Mouse (Mus musculus) midbrain, embryonic 11.5 days (tissue): ENCODE measurements around the gene Bud13. TPM values are rescaled to one million over a fixed set of nuclear protein-coding genes. Genes with fewer than 3 reads are reported as not detected.

Experiments
- ATAC-seq: fragments of 200-750 bp; cut with Nextera tagmentation; 2 replicates; pipeline ENCODE4 v1.8.0; 2017; ENCODE audit warnings: moderate TSS enrichment, moderate library complexity; ENCODE audit not compliant: low FRiP score
- DNase-seq: peaks from one replicate; pipeline ENCODE4 v3.0.0; 2015; ENCODE audit warnings: low spot score; ENCODE audit errors: missing footprints
- H3K27ac ChIP-seq: fragments of 300-500 bp; sonication (generic); 2 replicates; pipeline ENCODE4 v1.5.1; 2014; ENCODE audit warnings: low read depth, low read length
- H3K27me3 ChIP-seq: fragments of 300-500 bp; sonication (generic); 2 replicates; pipeline ENCODE4 v1.6.1; 2014; ENCODE audit warnings: mild to moderate bottlenecking, low read length, moderate library complexity, mixed read lengths; ENCODE audit not compliant: control insufficient read depth, insufficient read depth
- H3K36me3 ChIP-seq: fragments of 300-500 bp; sonication (generic); 2 replicates; pipeline ENCODE4 v1.6.1; 2014; ENCODE audit warnings: mild to moderate bottlenecking, low read length, moderate library complexity, mixed read lengths; ENCODE audit not compliant: control insufficient read depth, insufficient read depth
- H3K4me1 ChIP-seq: fragments of 300-500 bp; sonication (generic); 2 replicates; pipeline ENCODE4 v1.6.1; 2014; ENCODE audit warnings: low read length; ENCODE audit not compliant: control insufficient read depth, insufficient read depth
- H3K4me2 ChIP-seq: fragments of 300-500 bp; sonication (generic); 2 replicates; pipeline ENCODE4 v1.6.1; 2014; ENCODE audit warnings: mild to moderate bottlenecking, moderate library complexity
- H3K4me3 ChIP-seq: fragments of 300-500 bp; sonication (generic); 2 replicates; pipeline ENCODE4 v1.5.1; 2014; ENCODE audit warnings: low read depth, low read length
- H3K9ac ChIP-seq: fragments of 300-500 bp; sonication (generic); 2 replicates; pipeline ENCODE4 v1.6.1; 2014; ENCODE audit warnings: low read length
- H3K9me3 ChIP-seq: fragments of 300-500 bp; sonication (generic); 2 replicates; pipeline ENCODE4 v1.6.1; 2016; ENCODE audit warnings: low read length; ENCODE audit not compliant: control insufficient read depth
- WGBS: fragments of 180-500 bp; shearing (Covaris S2); extraction: QIAGEN DNeasy Blood & Tissue Kit; methylation state at CpG from one replicate; pipeline ENCODE4 v1.1.7; 2014; 5-methylcytosine and 5-hydroxymethylcytosine counted together
- polyA plus RNA-seq: library from polyadenylated mRNA; unstranded; fragments of >200 nt; fragmentation: Nextera tagmentation; extraction: Ambion mirVana; gene quantifications from 2 replicates; pipeline ENCODE4 v1.2.1, GENCODE M21; 2014

Bud13 gene
- polyA plus RNA-seq, 1 experiment from 2014 or later: 26.4 TPM

DNA sequence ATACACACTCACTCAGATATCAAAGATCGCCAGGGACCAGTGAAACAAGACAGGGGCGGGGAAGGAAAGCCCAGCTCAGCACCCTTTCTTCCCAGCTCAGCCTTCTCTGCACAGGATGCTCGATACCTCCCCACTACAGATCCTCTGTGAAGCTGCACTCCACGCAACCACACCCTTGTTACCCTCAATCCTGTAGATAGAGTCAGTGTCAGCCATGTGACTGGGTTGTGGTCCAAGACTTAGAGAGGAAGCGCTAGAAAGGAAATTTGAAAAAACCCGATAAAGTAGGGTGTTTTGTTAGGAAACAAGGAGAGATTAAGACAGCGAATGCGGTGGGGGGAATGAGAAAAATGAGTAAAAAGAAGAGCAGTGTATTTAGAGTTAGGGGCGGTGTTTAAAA lies 10.7 kb upstream of the Bud13 start:
- no peak overlapping the region for H3K27ac ChIP-seq
- H3K9me3 ChIP-seq: no peaks in the 10 kb centered on the region
- H3K36me3 ChIP-seq: peaks cover 13% of the 10 kb centered on the region
- H3K4me1 ChIP-seq: peaks cover 6% of the 10 kb centered on the region
- WGBS: 85% methylated on average over 9 of the region's 9 CpGs
- ATAC-seq (no peak), DNase-seq (no peak)
- H3K4me2 ChIP-seq: no peak overlapping the region
- H3K4me3 ChIP-seq: no peak overlapping the region
- no peak overlapping the region for H3K9ac ChIP-seq
- H3K27me3 ChIP-seq: peaks cover 3% of the 10 kb centered on the region

DNA sequence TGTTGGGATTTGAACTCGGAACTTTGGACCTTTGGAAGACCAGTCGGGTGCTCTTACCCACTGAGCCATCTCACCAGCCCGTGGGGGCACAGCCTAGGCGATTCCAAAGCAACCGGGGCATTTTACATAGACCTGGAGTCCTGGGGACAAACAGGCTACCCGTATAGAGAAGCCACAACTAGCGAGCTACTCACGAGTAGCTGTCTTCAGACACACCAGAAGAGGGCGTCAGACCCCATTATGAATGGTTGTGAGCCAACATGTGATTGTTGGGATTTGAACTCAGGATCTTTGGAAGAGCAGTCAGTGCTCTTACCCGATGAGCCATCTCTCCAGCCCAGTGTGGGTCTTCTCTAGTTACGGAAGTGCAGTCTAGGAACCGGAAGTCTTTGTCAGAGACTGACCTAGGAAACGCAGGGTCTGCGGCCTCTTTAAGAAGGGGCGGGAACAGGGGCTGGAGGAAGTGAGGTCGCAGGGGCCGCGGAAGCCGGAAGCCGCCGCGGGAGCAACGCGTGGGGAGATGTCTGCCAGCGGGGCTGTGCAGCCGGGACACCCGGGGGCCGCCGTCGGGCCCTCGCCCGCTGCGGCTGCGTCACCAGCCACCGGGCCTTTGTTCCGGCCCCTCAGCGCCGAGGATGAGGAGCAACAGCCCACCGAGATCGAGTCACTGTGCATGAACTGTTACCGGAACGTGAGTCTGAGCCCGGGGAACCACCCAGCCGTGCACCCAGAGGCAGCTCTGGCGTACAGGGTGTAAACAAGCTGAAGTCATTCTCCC lies 9.9 kb upstream of the Bud13 start, which contains the start of gene Zpr1:
Gene Zpr1 (plus strand): TSS at position 388 of the 778 bp plus-strand sequence.
- peak; percentile 98 for DNase-seq
- Histone ChIP-seq H3K4me3 (peak within 1 kb of the TSS; percentile 89), H3K9ac (peak within 1 kb of the TSS; percentile 71), H3K9me3 (no peaks in the 10 kb centered on the region), H3K4me1 (peaks cover 6% of the 10 kb centered on the region), H3K27ac (peak within 1 kb of the TSS; percentile 27; the same call in 1 of the 2 replicates), H3K36me3 (peaks cover 13% of the 10 kb centered on the region), H3K4me2 (peak within 1 kb of the TSS; percentile 90), H3K27me3 (peaks cover 3% of the 10 kb centered on the region)
- peak; percentile 94 for ATAC-seq
- WGBS: 6% methylated on average over 43 of the region's 45 CpGs

DNA sequence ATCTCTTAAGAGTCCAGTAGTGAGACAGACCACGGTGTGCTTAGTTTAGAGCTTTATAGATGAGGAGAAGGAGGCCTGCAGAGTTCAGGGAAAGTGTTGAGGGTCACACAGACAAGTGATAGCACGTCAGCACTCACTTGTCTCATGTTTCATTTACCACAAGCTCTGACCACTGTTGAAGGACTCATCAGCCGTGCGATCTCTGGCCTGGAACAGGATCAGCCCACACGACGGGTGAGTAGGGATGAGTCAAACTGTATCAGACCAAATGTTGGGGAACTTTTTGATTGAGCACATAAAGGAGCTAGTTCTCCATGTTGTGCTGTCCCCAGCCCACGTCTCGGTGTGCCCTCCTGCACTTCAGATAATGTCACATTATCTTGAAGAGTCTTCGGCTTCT lies 8.3 kb upstream of the Bud13 start:
- Histone ChIP-seq H3K9ac (no peak overlapping the region), H3K4me3 (no peak overlapping the region), H3K36me3 (peaks cover 19% of the 10 kb centered on the region), H3K27ac (no peak overlapping the region), H3K4me2 (no peak overlapping the region), H3K9me3 (no peaks in the 10 kb centered on the region), H3K27me3 (no peaks in the 10 kb centered on the region; the same call in 1 of the 2 replicates), H3K4me1 (peaks cover 6% of the 10 kb centered on the region)
- ATAC-seq: no peak
- DNase-seq: no peak
- 89% methylated on average over 9 of the region's 9 CpGs for WGBS

GRCm38 (mm10) chr9:46298381-46298780 lies 15.6 kb downstream of the Bud13 start:
- WGBS: 90% methylated on average over 4 of the region's 4 CpGs
- Histone ChIP-seq H3K36me3 (no peaks in the 10 kb centered on the region; the same call in 1 of the 2 replicates), H3K27ac (no peak overlapping the region), H3K9ac (no peak overlapping the region), H3K27me3 (no peaks in the 10 kb centered on the region), H3K4me1 (no peaks in the 10 kb centered on the region), H3K4me3 (no peak overlapping the region), H3K9me3 (no peaks in the 10 kb centered on the region), H3K4me2 (no peak overlapping the region)
- no peak for DNase-seq
- no peak for ATAC-seq

- ATAC-seq: no peak
- 22% methylated on average over 2 of the region's 2 CpGs for WGBS
Observed at GRCm38 (mm10) chr9:46302142-46302541, 19.3 kb downstream of the Bud13 start.

GRCm38 (mm10) chr9:46309121-46309520 lies 26.3 kb downstream of the Bud13 start:
- DNase-seq (no peak), ATAC-seq (no peak)
- Histone ChIP-seq H3K9ac (no peak overlapping the region), H3K4me3 (no peak overlapping the region), H3K36me3 (no peaks in the 10 kb centered on the region), H3K9me3 (no peaks in the 10 kb centered on the region), H3K4me2 (no peak overlapping the region), H3K27ac (no peak overlapping the region), H3K4me1 (no peaks in the 10 kb centered on the region), H3K27me3 (no peaks in the 10 kb centered on the region)
- 12% methylated on average over 7 of the region's 7 CpGs for WGBS

More at GRCm38 (mm10) chr9:46302142-46302541, 19.3 kb downstream of the Bud13 start:
- Histone ChIP-seq H3K27me3 (no peaks in the 10 kb centered on the region), H3K4me2 (no peak overlapping the region), H3K4me1 (no peaks in the 10 kb centered on the region), H3K9ac (no peak overlapping the region), H3K36me3 (no peaks in the 10 kb centered on the region; the same call in 1 of the 2 replicates), H3K4me3 (no peak overlapping the region), H3K9me3 (no peaks in the 10 kb centered on the region), H3K27ac (no peak overlapping the region)
- DNase-seq: peak; percentile 93

GRCm38 (mm10) chr9:46314507-46314906 lies 31.7 kb downstream of the Bud13 start:
- Histone ChIP-seq H3K36me3 (no peaks in the 10 kb centered on the region), H3K4me2 (no peak overlapping the region), H3K4me3 (no peak overlapping the region), H3K27me3 (no peaks in the 10 kb centered on the region), H3K4me1 (peaks cover 12% of the 10 kb centered on the region), H3K9ac (no peak overlapping the region), H3K9me3 (no peaks in the 10 kb centered on the region), H3K27ac (no peak overlapping the region)
- ATAC-seq: peak; percentile 73
- 2% methylated on average over 4 of the region's 4 CpGs for WGBS
- DNase-seq: peak; percentile 97

- Histone ChIP-seq H3K27ac (no peak overlapping the region), H3K4me1 (peaks cover 12% of the 10 kb centered on the region), H3K4me2 (no peak overlapping the region), H3K9ac (no peak overlapping the region), H3K4me3 (no peak overlapping the region), H3K9me3 (no peaks in the 10 kb centered on the region), H3K36me3 (no peaks in the 10 kb centered on the region), H3K27me3 (no peaks in the 10 kb centered on the region)
- WGBS: 50% methylated on average over 2 of the region's 2 CpGs
- DNase-seq (no peak), ATAC-seq (peak; percentile 31; the same call in 1 of the 2 replicates)
Observed at GRCm38 (mm10) chr9:46314921-46315320, 32.1 kb downstream of the Bud13 start.

DNA sequence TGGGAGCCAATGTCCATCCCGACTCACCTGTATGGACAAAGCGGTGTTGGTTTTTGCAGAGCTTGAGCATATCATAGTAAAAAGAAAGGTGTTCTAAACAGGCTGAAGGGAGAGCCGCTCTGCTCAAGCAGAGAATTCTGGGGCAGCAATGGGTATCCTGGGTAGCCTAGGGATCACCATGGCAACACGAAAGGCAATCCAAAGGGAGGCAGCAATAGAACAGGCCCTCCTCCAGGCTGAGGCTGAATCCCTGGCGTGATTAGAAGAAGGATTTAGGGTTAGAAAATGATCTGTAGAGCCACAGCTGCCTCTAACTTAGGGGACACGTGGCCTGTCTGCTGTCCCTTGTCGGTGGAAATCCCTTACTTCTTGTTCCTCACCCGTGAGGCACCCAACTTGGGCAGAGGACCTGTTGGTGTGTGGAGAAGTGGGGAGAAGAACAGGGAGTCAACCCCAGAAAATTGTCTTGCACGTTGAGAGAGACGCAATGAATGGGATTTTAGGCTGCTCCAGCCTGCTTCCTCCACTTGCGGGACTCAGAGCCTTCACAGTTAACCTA lies 33.1 kb downstream of the Bud13 start:
- WGBS: 23% methylated on average over 11 of the region's 11 CpGs
- H3K27me3 ChIP-seq: no peaks in the 10 kb centered on the region
- ATAC-seq (peak; percentile 64), DNase-seq (peak; percentile 88)
- H3K4me2 ChIP-seq: peak overlapping the region; percentile 19; the same call in 1 of the 2 replicates
- H3K9me3 ChIP-seq: no peaks in the 10 kb centered on the region
- peaks cover 12% of the 10 kb centered on the region for H3K4me1 ChIP-seq
- no peaks in the 10 kb centered on the region for H3K36me3 ChIP-seq
- peak overlapping the region; percentile 16 for H3K9ac ChIP-seq
- no peak overlapping the region for H3K4me3 ChIP-seq
- peak overlapping the region; percentile 9; the same call in 1 of the 2 replicates for H3K27ac ChIP-seq
